Mouse (Mus musculus): ENCODE data around the gene Hemgn.

Gene Hemgn

GRCm38 (mm10) chr4:46356351-46357133 lies 56.8 kb downstream of the Hemgn start:
- DNase-seq (ENCODE audit: low spot score) = peak; percentile 65

GRCm38 (mm10) chr4:46353045-46353444 lies 60.3 kb downstream of the Hemgn start:
- peak; percentile 50 for DNase-seq (ENCODE audit: low spot score)

- no peak for DNase-seq (ENCODE audit: low spot score)
Measured at GRCm38 (mm10) chr4:46349530-46349929, 63.8 kb downstream of the Hemgn start.

- DNase-seq (ENCODE audit: low spot score) = no peak
Measured at GRCm38 (mm10) chr4:46348897-46349296, 64.4 kb downstream of the Hemgn start.

DNA sequence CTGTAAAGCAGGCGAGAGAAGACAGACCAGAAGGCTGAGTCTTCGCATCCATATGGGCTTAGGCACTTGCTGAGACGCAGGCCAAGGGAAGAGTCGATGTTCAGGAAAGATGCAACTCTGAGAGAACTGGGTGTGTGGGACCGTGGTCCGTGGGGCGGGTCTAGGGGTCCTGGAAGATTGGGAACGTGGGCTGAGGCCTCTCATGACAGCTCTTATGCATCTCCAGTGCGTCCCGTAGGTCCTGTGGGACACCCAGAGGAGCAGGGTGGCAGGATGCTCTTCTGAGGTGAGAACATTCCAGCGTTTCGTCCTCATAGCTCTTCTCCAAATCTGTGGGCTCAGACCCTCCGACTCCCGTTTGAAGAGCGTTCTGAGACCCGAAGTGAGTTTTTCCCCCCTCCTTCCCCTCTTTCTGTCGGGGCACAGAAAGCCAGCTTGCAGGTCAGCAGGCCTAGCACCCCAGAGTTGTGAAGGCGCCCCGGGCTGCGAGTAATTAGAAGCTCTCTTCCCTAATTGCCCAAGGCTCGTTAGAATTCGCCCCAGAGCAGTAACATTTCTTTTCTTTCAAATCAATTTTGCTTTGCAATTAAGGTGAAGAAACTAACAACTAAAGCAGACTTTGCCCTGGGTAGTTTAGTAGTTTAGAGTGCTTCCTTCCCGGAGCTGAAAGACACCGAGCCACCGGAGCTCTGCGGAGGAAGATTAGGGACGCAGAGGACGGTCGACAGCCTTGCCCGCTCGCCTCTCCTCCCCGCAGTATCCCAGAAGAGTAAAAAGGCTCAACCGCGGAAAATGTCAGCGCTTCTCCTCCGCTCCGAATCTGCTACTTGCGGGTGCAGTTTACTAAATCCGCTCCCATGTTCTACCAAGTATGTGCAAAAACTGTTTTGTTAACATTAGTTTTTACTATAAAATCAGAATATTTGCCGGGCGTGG lies 65.5 kb downstream of the Hemgn start:
- no peak for DNase-seq (ENCODE audit: low spot score)

GRCm38 (mm10) chr4:46347141-46347540 lies 66.2 kb downstream of the Hemgn start:
- DNase-seq (ENCODE audit: low spot score) = no peak

GRCm38 (mm10) chr4:46346221-46346620 lies 67.1 kb downstream of the Hemgn start:
- DNase-seq (ENCODE audit: low spot score) = no peak

GRCm38 (mm10) chr4:46345773-46346100 lies 67.6 kb downstream of the Hemgn start:
- no peak for DNase-seq (ENCODE audit: low spot score)

DNA sequence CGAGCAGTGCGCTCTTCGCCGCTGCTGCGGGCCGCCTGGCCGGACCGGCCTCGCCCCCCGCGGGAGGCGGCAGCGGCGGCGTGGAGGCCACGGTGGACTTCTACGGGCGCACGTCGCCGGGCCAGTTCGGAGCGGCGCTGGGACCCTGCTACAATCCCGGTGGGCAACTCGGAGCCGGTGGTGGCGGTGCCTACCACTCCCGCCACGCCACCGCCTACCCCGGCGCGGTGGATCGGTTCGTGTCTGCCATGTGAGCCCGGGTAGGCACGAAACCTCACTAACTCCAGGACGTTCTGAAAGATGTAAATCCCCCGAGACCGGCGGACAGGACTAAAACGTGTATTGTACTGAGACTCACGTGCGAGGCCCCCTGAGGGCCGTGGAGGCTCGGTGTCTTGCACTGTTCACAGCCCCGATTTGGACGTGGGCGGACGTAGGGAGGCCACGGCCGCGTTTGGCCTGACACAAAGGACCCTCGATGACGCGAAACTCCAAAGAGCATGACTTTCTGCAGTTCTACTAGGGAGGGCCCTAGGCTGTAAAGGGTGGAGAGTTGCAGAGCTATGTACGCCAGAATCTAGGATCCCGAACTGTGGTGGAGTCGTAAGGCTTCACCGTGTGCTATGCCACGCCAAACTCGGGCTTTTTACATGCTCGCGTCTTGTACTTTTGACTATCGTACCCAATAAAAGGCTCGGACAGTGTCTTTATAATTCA lies 68.1 kb downstream of the Hemgn start:
- no peak for DNase-seq (ENCODE audit: low spot score)

DNA sequence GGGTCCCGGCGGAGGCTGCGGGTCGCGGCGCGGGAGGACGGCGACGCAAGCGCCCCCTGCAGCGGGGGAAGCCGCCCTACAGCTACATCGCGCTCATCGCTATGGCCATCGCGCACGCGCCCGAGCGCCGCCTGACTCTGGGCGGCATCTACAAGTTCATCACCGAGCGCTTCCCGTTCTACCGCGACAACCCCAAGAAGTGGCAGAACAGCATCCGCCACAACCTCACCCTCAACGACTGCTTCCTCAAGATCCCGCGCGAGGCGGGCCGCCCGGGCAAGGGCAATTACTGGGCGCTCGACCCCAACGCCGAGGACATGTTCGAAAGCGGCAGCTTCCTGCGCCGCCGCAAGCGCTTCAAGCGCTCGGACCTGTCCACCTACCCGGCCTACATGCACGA lies 69.0 kb downstream of the Hemgn start:
- no peak for DNase-seq (ENCODE audit: low spot score)
